Mouse (Mus musculus): ENCODE measurements around the gene Nipbl. TPM values are rescaled to one million over a fixed set of nuclear protein-coding genes. Genes with fewer than 3 reads are reported as not detected.
"Not testable (repeated sequence)": the region's sequence is repeated elsewhere in the genome, so short reads cannot be mapped to it uniquely, and the experiment has no call there.

Nipbl gene
- polyA plus RNA-seq, 1 experiment from 2014 or later: 37.4 TPM

DNA sequence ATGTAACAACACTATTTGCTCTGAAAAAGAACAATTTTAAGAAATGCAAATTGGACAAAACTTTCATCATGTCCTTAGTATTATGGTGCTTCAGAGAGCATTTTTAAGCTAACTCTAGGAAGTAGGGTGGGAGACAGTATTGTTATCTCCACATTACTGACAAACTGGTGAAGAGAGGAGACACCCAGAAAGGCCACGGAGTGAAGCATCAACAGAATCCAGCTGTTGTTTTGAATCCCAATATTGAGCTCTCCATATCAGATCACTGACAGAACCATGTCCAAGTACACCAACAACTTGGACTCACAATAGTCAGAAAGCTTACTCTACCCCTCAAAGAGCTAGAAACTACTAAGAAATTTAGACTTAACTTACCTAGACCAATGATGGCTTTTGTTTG lies 138.8 kb downstream of the Nipbl start:
- in situ Hi-C loops (cut with MboI; ENCODE audit: low pct_unique_long_range_greater_than_20kb): no loop called here
- no peak for ATAC-seq
- no peak for TF ChIP-seq CTCF (IDR thresholded peaks at IDR 0.05)

DNA sequence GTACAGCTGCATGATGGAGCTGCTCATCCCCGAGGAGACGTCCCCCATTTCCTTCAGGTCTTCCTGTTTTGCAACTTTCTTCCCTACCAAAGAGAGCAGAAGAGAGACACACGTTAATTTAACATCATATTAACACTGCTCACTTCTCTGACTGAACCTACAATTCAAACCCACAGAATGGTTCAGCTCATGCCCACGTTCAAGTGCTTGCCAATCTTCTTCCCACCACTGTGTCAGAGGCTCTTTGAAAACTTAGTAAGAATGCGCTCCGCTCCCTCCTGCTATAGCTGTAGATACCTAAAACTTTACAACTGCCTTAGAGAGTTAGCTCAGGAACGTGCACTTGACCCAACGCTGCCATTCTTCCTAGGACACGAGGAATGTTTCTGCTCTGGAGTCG lies 141.3 kb downstream of the Nipbl start:
- ChIA-PET POLR2A (no interaction called here), CTCF (interaction anchor here (1.4 kb wide), 1 partner anchor 10 kb away, joined by 4 read pairs; no protein-coding TSS in a partner anchor)
- DNase-seq (ENCODE audit: low read depth, low spot score) (no peak), ATAC-seq (no peak)
- no peak for TF ChIP-seq CTCF (IDR thresholded peaks at IDR 0.05)
- in situ Hi-C loops (cut with MboI; ENCODE audit: low pct_unique_long_range_greater_than_20kb): no loop called here
- H3K27me3 ChIP-seq: no peaks in the 10 kb centered on the region

More for the DNA sequence above, 138.8 kb downstream of the Nipbl start:
- ChIA-PET POLR2A (no interaction called here), CTCF (interaction anchor here (1.1 to 2.4 kb wide), 2 partner anchors 15 to 20 kb away, joined by 3 to 6 read pairs; no protein-coding TSS in a partner anchor)
- DNase-seq (ENCODE audit: low read depth, low spot score): no peak
- no peaks in the 10 kb centered on the region for H3K27me3 ChIP-seq

DNA sequence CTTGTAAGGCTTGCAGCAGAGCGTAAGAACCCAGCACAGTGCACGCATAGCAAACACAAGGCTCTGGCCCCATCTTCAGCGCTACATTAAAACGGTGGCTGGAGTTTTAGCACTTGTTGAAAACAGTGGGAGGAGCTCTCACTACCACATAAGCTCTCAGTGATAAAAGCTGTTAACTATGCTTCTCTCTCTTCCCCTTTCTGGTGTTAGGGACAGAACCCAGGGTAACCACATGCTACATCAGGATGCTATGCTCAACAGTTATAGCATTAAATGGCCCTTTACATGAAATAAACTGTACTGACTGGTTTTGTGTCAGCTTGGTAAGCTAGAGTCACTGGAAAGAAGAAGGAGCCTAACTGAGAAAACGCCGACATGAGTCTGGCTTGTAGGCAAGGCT lies 150.1 kb downstream of the Nipbl start:
- H3K27me3 ChIP-seq: no peaks in the 10 kb centered on the region
- ChIA-PET POLR2A (no interaction called here), CTCF (interaction anchor here (1.6 kb wide), 1 partner anchor 19 kb away, joined by 4 read pairs; no protein-coding TSS in a partner anchor)
- ATAC-seq: no peak
- in situ Hi-C loops (cut with MboI; ENCODE audit: low pct_unique_long_range_greater_than_20kb): no loop called here
- TF ChIP-seq CTCF (IDR thresholded peaks at IDR 0.05): no peak
- no peak for DNase-seq (ENCODE audit: low read depth, low spot score)

DNA sequence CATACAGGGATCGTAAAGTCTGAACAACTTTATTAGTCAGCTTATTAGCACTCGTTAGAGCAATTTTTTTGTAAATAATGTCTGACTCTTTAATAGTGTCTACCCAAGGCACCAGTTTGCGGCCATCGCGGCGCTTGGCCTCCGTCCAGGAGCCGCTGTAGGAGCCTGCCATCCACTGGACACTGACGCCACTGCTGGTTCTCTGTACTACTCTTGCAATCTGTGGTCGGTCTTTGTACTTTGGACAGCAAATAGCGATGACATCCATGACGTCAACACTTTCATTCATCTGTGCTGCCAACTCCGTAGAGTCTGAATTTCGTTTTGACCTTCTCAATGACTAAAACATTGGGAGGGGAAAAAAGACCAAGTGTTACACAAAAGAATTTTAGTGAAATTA lies 153.0 kb downstream of the Nipbl start:
- DNase-seq (ENCODE audit: low read depth, low spot score) (no peak), ATAC-seq (no peak)
- in situ Hi-C loops (cut with MboI; ENCODE audit: low pct_unique_long_range_greater_than_20kb): no loop called here
- POLR2A ChIA-PET: interaction anchor here (0.6 kb wide), 1 partner anchor 75 kb away, joined by 3 read pairs; no protein-coding TSS in a partner anchor
- H3K27me3 ChIP-seq: no peaks in the 10 kb centered on the region
- no peak for TF ChIP-seq CTCF (IDR thresholded peaks at IDR 0.05)
- CTCF ChIA-PET: no interaction called here

DNA sequence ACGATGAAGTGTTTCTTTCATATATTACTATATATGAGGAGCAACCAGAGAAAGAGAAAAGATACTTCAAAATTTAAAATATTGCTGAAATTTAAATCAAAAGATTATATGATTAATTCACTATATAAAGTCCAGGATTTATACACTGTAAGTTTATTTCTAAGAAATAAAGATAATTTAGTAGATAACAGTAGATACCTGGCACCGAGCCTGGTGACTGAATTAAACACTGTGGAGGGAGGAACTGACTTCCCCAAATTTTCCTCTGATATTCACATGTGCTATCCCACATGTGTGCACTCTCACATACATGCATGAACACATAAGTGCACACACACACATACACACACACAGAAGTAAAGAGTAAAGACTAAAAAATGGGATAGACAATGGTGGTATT lies 162.1 kb downstream of the Nipbl start:
- in situ Hi-C loops (cut with MboI; ENCODE audit: low pct_unique_long_range_greater_than_20kb): no loop called here
- CTCF ChIA-PET: no interaction called here
- no peak for TF ChIP-seq CTCF (IDR thresholded peaks at IDR 0.05)

DNA sequence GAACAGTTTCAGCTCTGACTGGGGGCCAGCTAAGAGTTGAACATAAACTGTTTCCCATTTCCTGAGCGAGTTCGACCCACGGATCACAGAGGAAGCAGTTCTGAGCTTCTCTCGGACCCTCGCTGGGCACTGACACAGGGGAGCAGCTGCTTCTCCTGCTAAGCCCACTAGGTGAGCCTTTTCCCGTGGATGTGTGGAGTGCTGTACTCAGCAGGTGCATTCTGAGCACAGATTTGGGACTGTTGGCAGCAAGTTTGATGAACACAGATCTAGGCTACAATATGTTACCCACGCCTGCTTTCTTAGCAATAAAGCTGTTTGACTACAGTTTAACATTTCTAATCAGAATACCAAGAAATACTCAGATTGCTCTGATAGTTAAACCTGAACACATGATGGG lies 162.6 kb downstream of the Nipbl start:
- ATAC-seq: no peak
- ChIA-PET POLR2A (no interaction called here), CTCF (no interaction called here)
- DNase-seq (ENCODE audit: low read depth, low spot score): no peak
- in situ Hi-C loops (cut with MboI; ENCODE audit: low pct_unique_long_range_greater_than_20kb): no loop called here
- TF ChIP-seq CTCF (IDR thresholded peaks at IDR 0.05): no peak
- no peaks in the 10 kb centered on the region for H3K27me3 ChIP-seq

More for the DNA sequence above, 162.1 kb downstream of the Nipbl start:
- ATAC-seq: no peak
- no peaks in the 10 kb centered on the region for H3K27me3 ChIP-seq
- POLR2A ChIA-PET: no interaction called here
- DNase-seq (ENCODE audit: low read depth, low spot score): no peak

DNA sequence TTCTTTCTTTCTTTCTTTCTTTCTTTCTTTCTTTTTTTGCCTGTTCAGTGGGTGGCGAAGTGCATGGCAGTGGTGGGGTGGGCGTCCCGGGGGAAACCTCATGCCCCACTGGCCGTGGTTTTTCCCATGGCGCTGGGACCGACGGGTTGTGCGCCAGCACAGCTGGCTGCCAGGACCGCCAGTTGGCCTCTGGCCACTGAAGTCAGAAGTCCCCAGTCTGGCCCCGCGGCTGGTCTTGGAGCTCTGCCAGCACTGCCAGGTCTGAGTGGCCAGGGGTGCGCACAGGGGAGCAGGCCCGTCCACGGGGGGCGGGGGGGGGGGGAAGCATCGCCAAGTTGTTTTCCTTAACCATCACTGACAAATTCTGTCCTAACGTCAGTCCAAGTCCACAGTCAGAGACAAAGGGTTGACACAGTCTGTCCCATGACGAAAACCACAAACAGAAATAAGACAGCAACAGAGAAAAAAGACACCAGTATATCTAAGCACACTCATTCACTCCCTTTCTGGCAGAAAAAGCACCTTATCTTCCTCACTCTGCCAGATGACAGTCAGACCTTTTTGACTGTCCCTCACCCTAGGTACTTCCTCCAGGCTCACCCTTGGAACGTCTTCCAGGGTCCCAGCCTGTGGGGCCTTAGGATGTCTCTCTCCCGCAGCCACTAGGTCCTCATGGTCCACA lies 164.2 kb downstream of the Nipbl start:
- in situ Hi-C loops (cut with MboI; ENCODE audit: low pct_unique_long_range_greater_than_20kb): no loop called here
- no peak for DNase-seq (ENCODE audit: low read depth, low spot score)
- no peak for TF ChIP-seq CTCF (IDR thresholded peaks at IDR 0.05)
- POLR2A ChIA-PET: no interaction called here
- CTCF ChIA-PET: no interaction called here
- H3K27me3 ChIP-seq: no peaks in the 10 kb centered on the region
- ATAC-seq: peak; percentile 64

GRCm38 (mm10) chr15:8279320-8279779 lies 164.9 kb downstream of the Nipbl start:
- ATAC-seq (peak; percentile 41), DNase-seq (ENCODE audit: low read depth, low spot score) (no peak)
- CTCF ChIA-PET: no interaction called here
- POLR2A ChIA-PET: no interaction called here
- in situ Hi-C loops (cut with MboI; ENCODE audit: low pct_unique_long_range_greater_than_20kb): no loop called here
- TF ChIP-seq CTCF (IDR thresholded peaks at IDR 0.05): no peak
- no peaks in the 10 kb centered on the region for H3K27me3 ChIP-seq

DNA sequence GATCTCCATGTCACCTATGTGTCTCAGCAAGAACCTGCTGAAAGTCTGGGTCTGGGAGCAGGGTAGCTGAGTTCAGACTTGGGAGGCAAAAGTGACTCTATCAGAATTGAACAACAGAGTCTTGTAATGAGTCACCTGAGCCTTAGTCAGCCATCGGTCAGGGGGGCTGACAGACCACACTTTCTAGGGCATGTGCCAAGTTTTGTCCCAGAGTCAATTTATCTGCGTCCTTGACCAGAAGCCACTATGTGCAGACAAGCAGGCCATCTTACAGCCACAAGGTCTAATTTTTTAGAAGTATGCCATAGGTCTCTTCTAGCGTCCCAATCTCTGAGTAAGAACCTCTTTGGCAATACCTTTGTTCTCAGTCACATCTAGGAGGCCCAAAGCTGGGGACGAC lies 166.3 kb downstream of the Nipbl start:
- DNase-seq (ENCODE audit: low read depth, low spot score); ATAC-seq; POLR2A ChIA-PET; in situ Hi-C loops (cut with MboI; ENCODE audit: low pct_unique_long_range_greater_than_20kb); CTCF ChIA-PET; H3K27me3 ChIP-seq: not testable (repeated sequence)

- DNase-seq (ENCODE audit: low read depth, low spot score) (no peak), ATAC-seq (peak; percentile 51)
- no peak for TF ChIP-seq CTCF (IDR thresholded peaks at IDR 0.05)
- CTCF ChIA-PET: no interaction called here
- POLR2A ChIA-PET: no interaction called here
- no peaks in the 10 kb centered on the region for H3K27me3 ChIP-seq
- in situ Hi-C loops (cut with MboI; ENCODE audit: low pct_unique_long_range_greater_than_20kb): no loop called here
Observed at GRCm38 (mm10) chr15:8271952-8272351, 172.3 kb downstream of the Nipbl start.

- no peaks in the 10 kb centered on the region for H3K27me3 ChIP-seq
- CTCF ChIA-PET: no interaction called here
- in situ Hi-C loops (cut with MboI; ENCODE audit: low pct_unique_long_range_greater_than_20kb): no loop called here
- DNase-seq (ENCODE audit: low read depth, low spot score): no peak
- ATAC-seq: no peak
- TF ChIP-seq CTCF (IDR thresholded peaks at IDR 0.05): no peak
- POLR2A ChIA-PET: no interaction called here
Observed at GRCm38 (mm10) chr15:8268231-8268630, 176.0 kb downstream of the Nipbl start.

DNA sequence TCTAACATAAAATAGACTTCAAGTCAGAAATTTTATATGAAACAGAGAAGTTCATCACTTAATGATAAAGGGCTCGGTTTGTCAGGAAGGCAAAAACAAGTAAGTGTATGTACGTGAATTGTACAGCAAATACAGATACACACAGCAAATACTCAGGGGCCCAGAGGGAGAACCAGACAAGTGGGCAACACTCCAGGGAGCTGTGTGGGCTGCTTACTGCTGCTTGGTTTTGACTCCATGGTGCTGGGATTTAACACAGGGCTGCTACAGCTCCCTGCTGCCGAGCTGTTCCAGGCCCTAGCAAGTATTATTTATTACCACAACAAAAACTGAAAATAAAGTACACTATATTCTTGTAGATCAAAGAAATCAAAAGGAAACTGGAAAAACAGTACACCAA lies 177.1 kb downstream of the Nipbl start:
- in situ Hi-C loops (cut with MboI; ENCODE audit: low pct_unique_long_range_greater_than_20kb): no loop called here
- no peak for TF ChIP-seq CTCF (IDR thresholded peaks at IDR 0.05)
- ATAC-seq (no peak), DNase-seq (ENCODE audit: low read depth, low spot score) (no peak)
- POLR2A ChIA-PET: no interaction called here
- no peaks in the 10 kb centered on the region for H3K27me3 ChIP-seq
- CTCF ChIA-PET: no interaction called here
